Mouse (Mus musculus) erythroblast, adult 5-6 weeks (primary cell): ENCODE measurements around the gene Ccdc22. TPM values are rescaled to one million over a fixed set of nuclear protein-coding genes. Genes with fewer than 3 reads are reported as not detected.
A peak's percentile ranks its signal among the peaks of the same experiment; 100 is the strongest.

Experiments
- ATAC-seq: replicated peaks from 2 replicates; pipeline ENCODE4 v1.8.0; 2016; ENCODE audit warnings: moderate number of reproducible peaks, mild to moderate bottlenecking, moderate TSS enrichment, inconsistent platforms; ENCODE audit not compliant: poor library complexity, low FRiP score, severe bottlenecking
- total RNA-seq, 2 experiments: library from RNA; stranded (forward) in 1 of 2; stranded (reverse) in 1 of 2; fragments of 150-400 nt in 1 of 2; fragments of 200-764, 138-1000 nt in 1 of 2; gene quantifications; 2 replicates each; pipeline versions ENCODE4 v1.2.3 to v1.2.4; 2015 to 2017; ENCODE audit warnings: low replicate concordance in 2 of 2

Ccdc22 gene
- total RNA-seq, 2 experiments from 2014 or later: 4.0 to 6.0 TPM

DNA sequence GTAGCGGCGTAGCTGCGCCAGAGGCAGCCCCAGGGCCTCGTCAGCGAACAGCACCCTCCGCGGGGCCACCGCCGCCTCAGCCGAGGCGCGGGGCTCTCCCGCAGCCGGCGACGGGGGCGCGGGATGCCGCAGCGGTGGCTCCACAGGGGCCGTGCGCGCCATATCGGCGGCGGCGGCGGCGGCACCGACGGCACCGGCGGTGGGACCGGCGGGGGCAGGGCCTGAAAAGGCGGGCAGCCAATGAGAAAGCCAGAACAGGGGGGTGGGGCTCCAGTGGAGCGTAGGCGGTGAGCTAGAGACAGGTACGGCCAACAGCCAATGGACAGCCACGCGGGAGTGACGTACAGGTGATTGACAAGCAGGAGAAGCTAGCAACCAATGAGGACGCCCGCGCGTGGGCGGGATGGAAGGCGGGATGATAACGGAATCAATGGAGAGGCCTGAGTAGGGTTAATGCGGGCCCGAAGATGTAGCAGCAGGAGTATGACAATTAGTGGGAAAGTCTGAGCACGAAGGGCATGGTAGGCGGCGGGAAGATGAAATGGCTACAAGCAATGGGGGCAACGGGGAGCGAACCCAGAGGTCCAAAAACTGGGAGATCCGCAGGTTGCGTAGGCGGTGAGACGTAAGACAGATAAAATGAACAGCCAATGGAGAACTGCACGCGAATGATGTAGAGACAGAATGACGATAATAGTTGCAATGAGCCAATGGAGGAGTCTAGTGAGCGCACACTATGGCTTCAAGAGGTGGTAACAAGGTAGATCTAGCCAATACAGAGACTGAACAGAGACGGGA, 31.0 kb downstream of the Ccdc22 start, which contains the start of gene Ppp1r3f:
Gene Ppp1r3f, minus strand, starts transcription at position 197 of the 798 bp plus-strand sequence.
- ATAC-seq: peak; percentile 99

DNA sequence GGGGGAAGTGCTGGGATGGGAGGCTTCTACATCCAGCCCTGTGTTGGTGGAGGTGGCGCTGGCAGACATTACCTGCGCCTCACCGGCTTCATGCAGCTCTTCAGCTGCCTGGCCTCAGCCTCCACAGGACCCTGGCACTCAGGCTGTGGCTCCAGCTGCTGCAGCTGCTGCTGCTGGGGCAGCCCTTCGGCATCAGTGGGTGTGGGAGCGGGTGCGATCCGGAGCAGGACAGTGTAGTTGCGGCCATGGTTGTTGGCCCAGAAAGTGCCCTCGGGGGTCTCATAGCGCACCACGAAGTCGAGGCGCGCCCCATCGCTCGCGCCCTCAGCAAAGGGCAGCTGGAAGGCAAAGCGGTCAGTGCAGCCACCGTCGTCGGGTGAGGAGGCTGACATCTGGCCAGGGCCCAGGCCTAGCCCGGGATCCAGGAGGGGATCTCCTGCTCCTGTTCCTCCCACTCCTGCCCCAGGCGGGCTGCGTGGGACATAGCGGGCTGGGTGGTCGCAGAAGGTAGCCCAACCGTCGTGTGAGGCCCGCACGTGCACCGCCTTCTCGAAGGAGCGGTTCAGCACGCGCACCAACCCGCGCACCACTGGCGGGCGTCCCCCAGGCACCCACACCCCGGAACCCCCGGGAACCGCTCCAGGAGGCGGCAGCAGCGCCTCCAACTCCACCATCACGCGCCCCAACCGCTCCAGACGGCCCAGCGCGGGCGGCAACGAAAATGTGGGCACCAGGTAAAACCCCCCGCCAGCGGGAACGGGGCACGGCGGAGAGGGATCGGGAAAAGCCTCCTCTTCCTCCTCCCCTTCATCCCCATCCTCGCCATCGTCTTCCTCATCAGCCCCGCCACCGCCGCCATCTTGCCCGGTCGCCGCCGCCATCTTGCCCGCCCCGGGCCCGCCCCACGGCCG, 31.9 kb downstream of the Ccdc22 start, which contains the start of gene Foxp3:
Gene Foxp3, plus strand, starts transcription at position 469 of the 911 bp plus-strand sequence.
- no peak for ATAC-seq

GRCm38 (mm10) chrX:7572466-7572865, 32.9 kb downstream of the Ccdc22 start:
- no peak for ATAC-seq

DNA sequence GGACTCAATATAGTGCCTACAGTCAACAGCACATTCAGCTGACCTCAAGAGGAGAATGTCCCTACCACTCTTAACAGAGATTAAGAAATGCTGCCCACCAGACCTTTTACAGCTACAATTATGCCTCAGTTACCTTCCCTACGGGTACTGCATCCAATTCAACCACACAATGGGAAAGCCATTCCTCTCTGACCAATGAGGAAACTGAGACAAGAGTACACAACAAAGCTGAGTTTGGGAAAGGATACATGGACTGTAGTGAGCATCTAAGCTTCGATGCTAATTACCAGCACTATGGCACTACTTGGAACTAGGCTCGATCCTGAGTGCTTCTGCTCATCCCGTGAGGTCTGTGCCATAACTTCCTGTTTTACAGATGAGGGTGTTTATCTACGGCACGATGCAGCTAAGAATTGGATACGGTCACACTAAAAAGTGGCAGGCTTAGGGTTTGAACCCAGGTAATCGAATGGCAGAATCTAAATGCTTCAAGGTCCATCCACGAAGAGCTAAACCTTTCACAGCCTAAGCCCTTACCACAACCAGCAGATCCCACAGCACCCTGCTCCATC, 33.7 kb downstream of the Ccdc22 start:
- no peak for ATAC-seq

DNA sequence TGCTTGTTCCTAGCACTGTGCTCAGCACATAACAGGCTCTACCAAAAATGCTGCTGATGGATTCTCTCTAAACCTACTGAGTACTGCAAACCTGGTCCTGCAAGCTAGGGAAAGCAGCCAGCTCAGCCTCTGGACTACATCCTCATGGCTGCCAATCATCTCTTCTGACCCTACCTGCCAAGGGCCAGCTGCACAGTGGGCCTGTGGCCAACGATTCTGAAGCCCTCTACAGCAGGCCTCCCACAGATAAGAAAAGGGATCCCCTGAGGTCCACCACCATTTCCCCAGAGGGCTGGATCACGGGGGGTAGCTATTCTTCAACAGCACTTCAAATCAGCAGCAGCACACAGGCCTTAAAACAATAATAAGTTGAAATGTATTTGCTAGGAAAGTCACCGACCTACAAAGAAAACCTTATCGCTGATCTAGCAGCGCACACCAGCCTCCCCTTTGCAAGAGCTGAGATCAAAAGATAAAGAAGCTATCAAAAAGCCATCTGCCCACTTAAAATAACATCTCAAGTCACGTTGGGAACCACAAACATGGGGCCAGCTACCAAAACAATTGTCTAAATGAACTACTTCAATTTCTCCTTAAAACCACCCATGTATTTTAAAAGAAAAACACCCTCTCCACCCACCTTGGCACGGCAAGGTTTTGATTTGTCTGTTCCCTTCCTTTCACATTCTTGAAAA, 34.7 kb downstream of the Ccdc22 start:
- no peak for ATAC-seq

GRCm38 (mm10) chrX:7567491-7567890, 37.8 kb downstream of the Ccdc22 start:
- ATAC-seq: no peak

- ATAC-seq: no peak
These were observed 39.0 kb downstream of the Ccdc22 start for GRCm38 (mm10) chrX:7566352-7566751.

GRCm38 (mm10) chrX:7563076-7563475, 42.2 kb downstream of the Ccdc22 start:
- ATAC-seq: no peak

DNA sequence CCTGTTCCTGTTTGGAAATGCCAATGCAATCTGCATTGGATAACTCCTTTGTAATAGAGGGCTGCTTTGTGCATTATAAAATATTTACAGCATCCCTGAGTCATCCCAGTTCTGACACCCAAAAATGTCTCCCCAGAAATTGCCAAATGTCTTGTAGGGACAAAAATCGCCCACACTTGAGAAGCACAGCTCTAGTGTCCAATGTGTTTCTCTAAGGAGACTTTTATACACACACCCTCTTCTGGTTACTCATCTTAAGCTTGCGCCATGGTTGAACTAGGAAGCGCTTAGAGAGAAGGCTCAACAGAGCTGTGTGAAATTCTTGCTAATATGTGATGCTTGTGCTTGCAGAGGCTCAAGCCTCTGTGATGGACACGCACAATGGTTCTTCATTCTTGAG, 51.8 kb downstream of the Ccdc22 start:
- no peak for ATAC-seq

Other genes starting within 250 kb of the Ccdc22 start
- gene Usp27x, start 229.7 kb downstream of the Ccdc22 start, total RNA-seq (2015; ENCODE audit: low replicate concordance): 0.38 TPM in 1 of 2 replicates, not detected in the other
- not detected in 2 replicates for gene Usp27x, start 229.7 kb downstream of the Ccdc22 start, total RNA-seq (2017; ENCODE audit: low replicate concordance)
- gene Foxp3, start 31.9 kb downstream of the Ccdc22 start, total RNA-seq (2015; ENCODE audit: low replicate concordance): not detected in 2 replicates
- not detected in 2 replicates for gene Foxp3, start 31.9 kb downstream of the Ccdc22 start, total RNA-seq (2017; ENCODE audit: low replicate concordance)
- gene Ppp1r3f, start 31.2 kb downstream of the Ccdc22 start, total RNA-seq (2015; ENCODE audit: low replicate concordance): not detected in 2 replicates
- 0.68 TPM in 1 of 2 replicates, not detected in the other for gene Ppp1r3f, start 31.2 kb downstream of the Ccdc22 start, total RNA-seq (2017; ENCODE audit: low replicate concordance)
- not detected in 2 replicates for gene Cacna1f, start 1.6 kb upstream of the Ccdc22 start, total RNA-seq (2015; ENCODE audit: low replicate concordance)
- not detected in 2 replicates for gene Cacna1f, start 1.6 kb upstream of the Ccdc22 start, total RNA-seq (2017; ENCODE audit: low replicate concordance)
- 15.6 TPM in 1 of 2 replicates, not detected in the other for gene Syp, start 33.0 kb upstream of the Ccdc22 start, total RNA-seq (2015; ENCODE audit: low replicate concordance)
- gene Syp, start 33.0 kb upstream of the Ccdc22 start, total RNA-seq (2017; ENCODE audit: low replicate concordance): 0.28 and 0.51 TPM in 2 replicates
- 2.5 and 5.0 TPM in 2 replicates for gene Prickle3, start 51.7 kb upstream of the Ccdc22 start, total RNA-seq (2015; ENCODE audit: low replicate concordance)
- gene Prickle3, start 51.7 kb upstream of the Ccdc22 start, total RNA-seq (2017; ENCODE audit: low replicate concordance): 1.0 and 2.1 TPM in 2 replicates
- 137 and 180 TPM in 2 replicates for gene Plp2, start 65.9 kb upstream of the Ccdc22 start, total RNA-seq (2015; ENCODE audit: low replicate concordance)
- gene Plp2, start 65.9 kb upstream of the Ccdc22 start, total RNA-seq (2017; ENCODE audit: low replicate concordance): 26.9 and 37.0 TPM in 2 replicates
- not detected in 2 replicates for gene Magix, start 75.7 kb upstream of the Ccdc22 start, total RNA-seq (2015; ENCODE audit: low replicate concordance)
- 0.09 TPM in 1 of 2 replicates, not detected in the other for gene Magix, start 75.7 kb upstream of the Ccdc22 start, total RNA-seq (2017; ENCODE audit: low replicate concordance)
- 7.9 and 13.4 TPM in 2 replicates for gene Gpkow, start 91.6 kb upstream of the Ccdc22 start, total RNA-seq (2015; ENCODE audit: low replicate concordance)
- gene Gpkow, start 91.6 kb upstream of the Ccdc22 start, total RNA-seq (2017; ENCODE audit: low replicate concordance): 9.0 and 11.3 TPM in 2 replicates
- gene Wdr45, start 108.8 kb upstream of the Ccdc22 start, total RNA-seq (2015; ENCODE audit: low replicate concordance): 139 and 161 TPM in 2 replicates
- gene Wdr45, start 108.8 kb upstream of the Ccdc22 start, total RNA-seq (2017; ENCODE audit: low replicate concordance): 102 and 111 TPM in 2 replicates
- not detected in 2 replicates for gene Gm45208, start 116.7 kb upstream of the Ccdc22 start, total RNA-seq (2015; ENCODE audit: low replicate concordance)
- not detected in 2 replicates for gene Gm45208, start 116.7 kb upstream of the Ccdc22 start, total RNA-seq (2017; ENCODE audit: low replicate concordance)
- gene Praf2, start 122.9 kb upstream of the Ccdc22 start, total RNA-seq (2015; ENCODE audit: low replicate concordance): 4.8 and 10.0 TPM in 2 replicates
- 1.5 and 2.8 TPM in 2 replicates for gene Praf2, start 122.9 kb upstream of the Ccdc22 start, total RNA-seq (2017; ENCODE audit: low replicate concordance)
- not detected in 2 replicates for gene Ccdc120, start 145.4 kb upstream of the Ccdc22 start, total RNA-seq (2015; ENCODE audit: low replicate concordance)
- gene Ccdc120, start 145.4 kb upstream of the Ccdc22 start, total RNA-seq (2017; ENCODE audit: low replicate concordance): 1.8 TPM in 1 of 2 replicates, not detected in the other
- gene Tfe3, start 157.0 kb upstream of the Ccdc22 start, total RNA-seq (2015; ENCODE audit: low replicate concordance): 16.1 and 20.2 TPM in 2 replicates
- 7.1 and 18.2 TPM in 2 replicates for gene Tfe3, start 157.0 kb upstream of the Ccdc22 start, total RNA-seq (2017; ENCODE audit: low replicate concordance)
- 146 and 177 TPM in 2 replicates for gene Gripap1, start 184.2 kb upstream of the Ccdc22 start, total RNA-seq (2015; ENCODE audit: low replicate concordance)
- 200 and 207 TPM in 2 replicates for gene Gripap1, start 184.2 kb upstream of the Ccdc22 start, total RNA-seq (2017; ENCODE audit: low replicate concordance)
- 4.8 and 5.4 TPM in 2 replicates for gene Kcnd1, start 216.8 kb upstream of the Ccdc22 start, total RNA-seq (2015; ENCODE audit: low replicate concordance)
- gene Kcnd1, start 216.8 kb upstream of the Ccdc22 start, total RNA-seq (2017; ENCODE audit: low replicate concordance): 3.6 and 4.5 TPM in 2 replicates
- gene Otud5, start 235.8 kb upstream of the Ccdc22 start, total RNA-seq (2015; ENCODE audit: low replicate concordance): 399 and 555 TPM in 2 replicates
- gene Otud5, start 235.8 kb upstream of the Ccdc22 start, total RNA-seq (2017; ENCODE audit: low replicate concordance): 691 and 1,009 TPM in 2 replicates